Mouse (Mus musculus): Measurements from ENCODE around the gene Neurl1b. TPM values are rescaled to one million over a fixed set of nuclear protein-coding genes. Genes with fewer than 3 reads are reported as not detected.

The Neurl1b gene
- polyA plus RNA-seq, 1 experiment: 1.3 TPM

DNA sequence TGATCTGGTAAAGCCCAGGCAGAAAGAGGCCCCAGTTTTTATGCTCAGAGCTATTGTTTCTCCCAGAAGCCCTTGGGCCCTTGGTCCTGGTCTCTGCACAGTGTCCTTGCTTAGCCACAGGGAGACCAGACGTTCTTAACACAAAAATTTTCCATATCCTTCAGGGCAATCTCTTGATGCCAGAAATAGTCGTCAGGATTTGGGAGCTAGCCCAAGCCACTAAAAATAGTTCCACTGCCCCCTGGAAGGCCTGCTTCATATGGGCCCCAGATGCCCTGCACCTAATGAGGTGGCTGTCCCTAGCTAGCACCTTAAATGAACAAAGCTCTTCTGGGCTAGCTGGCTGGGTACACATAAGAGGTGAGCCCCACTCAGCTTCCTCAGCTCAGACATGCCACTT is 76.3 kb downstream of the Neurl1b start:
- Histone ChIP-seq H3K27ac (ENCODE audit: control insufficient read depth, insufficient read depth, low read depth, low read length, poor library complexity) (no peak overlapping the region), H3K4me1 (ENCODE audit: control insufficient read depth, insufficient read depth, low read length) (peaks cover 2% of the 10 kb centered on the region), H3K4me3 (replicated peaks; ENCODE audit: control insufficient read depth, low read depth, low read length) (no peak overlapping the region)
- 86% methylated on average over 2 of the region's 2 CpGs for WGBS
- TF ChIP-seq POLR2A (IDR thresholded peaks at IDR 0.05; ENCODE audit: borderline replicate concordance, control insufficient read depth, low read depth, low read length) (no peak), CTCF (IDR thresholded peaks at IDR 0.05; ENCODE audit: control insufficient read depth, insufficient read depth, low read length) (no peak)

DNA sequence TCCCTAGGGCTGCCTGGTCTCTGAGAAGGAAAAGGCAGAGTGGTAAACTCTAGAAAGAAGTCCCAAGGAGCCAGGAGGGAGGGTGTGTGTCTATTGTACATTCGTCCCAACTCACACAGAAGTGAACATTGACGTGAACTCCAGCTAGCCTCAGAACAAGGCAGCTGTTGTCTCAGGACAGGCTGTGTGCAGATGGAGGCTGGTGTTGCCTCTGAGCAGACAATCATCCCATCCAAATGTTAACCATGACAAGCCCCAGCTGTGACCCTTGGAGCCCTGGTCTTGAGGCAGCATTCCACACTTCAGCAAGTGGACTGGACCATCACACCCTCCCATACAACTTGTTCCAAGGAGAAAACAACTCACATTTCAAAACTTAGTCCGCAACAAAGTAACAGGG is 77.6 kb downstream of the Neurl1b start:
- Histone ChIP-seq H3K27ac (ENCODE audit: control insufficient read depth, insufficient read depth, low read depth, low read length, poor library complexity) (no peak overlapping the region), H3K4me1 (ENCODE audit: control insufficient read depth, insufficient read depth, low read length) (peaks cover 6% of the 10 kb centered on the region), H3K4me3 (replicated peaks; ENCODE audit: control insufficient read depth, low read depth, low read length) (no peak overlapping the region)
- no peak for TF ChIP-seq POLR2A (IDR thresholded peaks at IDR 0.05; ENCODE audit: borderline replicate concordance, control insufficient read depth, low read depth, low read length)
- TF ChIP-seq CTCF (IDR thresholded peaks at IDR 0.05; ENCODE audit: control insufficient read depth, insufficient read depth, low read length): no peak
- WGBS: 93% methylated on average over 3 of the region's 3 CpGs

DNA sequence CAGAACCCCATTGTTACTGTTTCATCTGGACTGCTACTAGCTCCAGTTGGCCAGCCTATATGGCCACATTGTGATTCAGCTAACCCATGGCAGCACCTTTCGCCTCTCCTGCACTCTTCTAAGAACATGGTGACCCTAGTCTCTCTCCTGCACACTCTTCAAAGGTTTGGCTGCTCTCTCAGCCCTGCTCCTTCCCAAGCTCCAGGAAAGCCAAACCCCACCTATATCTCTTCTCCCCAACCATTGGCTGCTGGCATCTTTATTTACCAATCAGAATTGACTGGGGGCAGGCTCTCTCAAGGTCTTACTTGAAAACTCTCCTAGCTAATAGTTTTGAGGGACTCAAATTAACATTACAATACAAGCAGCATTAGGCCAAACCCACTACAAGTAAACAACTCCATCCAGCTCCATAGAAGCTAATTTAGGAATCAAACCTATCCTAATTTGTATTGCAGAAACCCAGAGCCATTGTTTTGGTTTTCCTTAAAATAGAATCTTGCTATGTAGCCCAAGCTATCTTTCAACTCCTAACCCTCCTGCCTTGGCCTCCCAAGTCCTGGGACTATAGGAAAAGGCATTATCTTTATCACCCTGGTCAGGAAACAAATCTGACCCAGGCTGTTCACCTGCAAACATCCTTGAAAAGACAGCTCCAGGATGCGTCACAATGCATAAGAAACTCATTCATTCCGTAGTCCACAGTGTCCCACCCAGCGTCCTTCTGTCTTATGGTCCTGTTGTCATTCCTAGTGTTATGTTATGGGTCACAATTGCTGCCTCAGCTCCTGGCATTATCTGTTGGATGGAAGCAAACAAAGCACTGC is 80.2 kb downstream of the Neurl1b start:
- Histone ChIP-seq H3K4me1 (ENCODE audit: control insufficient read depth, insufficient read depth, low read length) (peaks cover 7% of the 10 kb centered on the region), H3K27ac (ENCODE audit: control insufficient read depth, insufficient read depth, low read depth, low read length, poor library complexity) (no peak overlapping the region), H3K4me3 (replicated peaks; ENCODE audit: control insufficient read depth, low read depth, low read length) (no peak overlapping the region)
- no peak for TF ChIP-seq POLR2A (IDR thresholded peaks at IDR 0.05; ENCODE audit: borderline replicate concordance, control insufficient read depth, low read depth, low read length)
- TF ChIP-seq CTCF (IDR thresholded peaks at IDR 0.05; ENCODE audit: control insufficient read depth, insufficient read depth, low read length): no peak
- 86% methylated on average over 4 of the region's 4 CpGs for WGBS

Other genes starting within 250 kb of the Neurl1b start
- 10.9 and 23.9 TPM in 2 replicates for gene Pdia2, start 215.7 kb upstream of the Neurl1b start, polyA plus RNA-seq (2011; ENCODE audit: insufficient read depth, insufficient read length, low replicate concordance, missing spikeins)
- 1.2 TPM in 1 of 2 replicates, not detected in the other for gene Rgs11, start 211.9 kb upstream of the Neurl1b start, polyA plus RNA-seq (2011; ENCODE audit: insufficient read depth, insufficient read length, low replicate concordance, missing spikeins)
- 4.0 TPM in 1 of 2 replicates, not detected in the other for gene Arhgdig, start 207.0 kb upstream of the Neurl1b start, polyA plus RNA-seq (2011; ENCODE audit: insufficient read depth, insufficient read length, low replicate concordance, missing spikeins)
- 4.7 and 9.0 TPM in 2 replicates for gene Fam234a, start 170.6 kb upstream of the Neurl1b start, polyA plus RNA-seq (2011; ENCODE audit: insufficient read depth, insufficient read length, low replicate concordance, missing spikeins)
- gene Luc7l, start 161.9 kb upstream of the Neurl1b start, polyA plus RNA-seq (2011; ENCODE audit: insufficient read depth, insufficient read length, low replicate concordance, missing spikeins): 45.6 and 59.8 TPM in 2 replicates
- 9.8 and 23.4 TPM in 2 replicates for gene Ergic1, start 146.7 kb downstream of the Neurl1b start, polyA plus RNA-seq (2011; ENCODE audit: insufficient read depth, insufficient read length, low replicate concordance, missing spikeins)
- gene Dusp1, start 147.3 kb downstream of the Neurl1b start, polyA plus RNA-seq (2011; ENCODE audit: insufficient read depth, insufficient read length, low replicate concordance, missing spikeins): 26.8 and 37.7 TPM in 2 replicates
- gene Atp6v0e, start 248.4 kb downstream of the Neurl1b start, polyA plus RNA-seq (2011; ENCODE audit: insufficient read depth, insufficient read length, low replicate concordance, missing spikeins): 80.6 and 112 TPM in 2 replicates

All from bone marrow, adult 2 months (tissue).